Mouse (Mus musculus) ES-Bruce4 (cell line): ENCODE results near the gene H2-D1.

Experiments used
- CTCF ChIP-seq: IDR thresholded peaks from one replicate; pipeline ENCODE4 v1.8.1; 2011; ENCODE audit warnings: low read depth, low read length
- EP300 ChIP-seq: IDR thresholded peaks from 2 replicates; pipeline ENCODE4 v1.6.1; 2011; ENCODE audit warnings: low read depth, low read length; ENCODE audit not compliant: insufficient read depth

DNA sequence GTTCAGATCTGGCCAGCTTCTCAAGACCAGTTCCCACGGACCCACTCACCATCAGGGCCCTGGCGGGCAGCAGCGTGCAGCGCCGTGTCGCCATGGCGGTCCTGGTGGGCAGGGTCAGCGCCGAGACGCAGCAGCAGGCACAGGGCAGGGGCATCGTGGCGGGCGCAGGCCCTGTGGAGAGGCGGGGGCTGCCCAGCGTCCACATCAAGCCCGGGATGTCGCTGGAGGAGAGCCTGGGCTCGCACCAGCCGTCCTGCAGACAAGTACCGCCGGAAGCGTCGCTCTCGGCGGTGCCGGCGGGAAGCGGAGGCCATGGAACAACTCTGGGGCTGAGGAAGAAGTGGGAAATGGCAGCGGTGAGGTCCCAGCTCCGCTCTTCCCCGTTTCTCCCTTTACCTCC is 27.6 kb upstream of the H2-D1 start:
- TF ChIP-seq EP300, result no peak
- no peak for TF ChIP-seq CTCF
